Mouse (Mus musculus): ENCODE measurements around the gene Golt1a.

The Golt1a gene

GRCm38 (mm10) chr1:133309652-133310267 is at the start of gene Golt1a:
Golt1a (plus strand) TSS chr1:133309800.
- DNase-seq (ENCODE audit: extremely low read depth, low read depth, low spot score): no peak

- no peak for DNase-seq (ENCODE audit: extremely low read depth, low read depth, low spot score)
Observed at GRCm38 (mm10) chr1:133262628-133263027, 47.0 kb upstream of the Golt1a start.

GRCm38 (mm10) chr1:133263134-133263533 is 46.5 kb upstream of the Golt1a start:
- DNase-seq (ENCODE audit: extremely low read depth, low read depth, low spot score): no peak

- no peak for DNase-seq (ENCODE audit: extremely low read depth, low read depth, low spot score)
Observed at GRCm38 (mm10) chr1:133264367-133264766, 45.2 kb upstream of the Golt1a start.

- no peak for DNase-seq (ENCODE audit: extremely low read depth, low read depth, low spot score)
Observed at GRCm38 (mm10) chr1:133265114-133265766, 44.4 kb upstream of the Golt1a start.

GRCm38 (mm10) chr1:133267094-133267493 is 42.5 kb upstream of the Golt1a start:
- DNase-seq (ENCODE audit: extremely low read depth, low read depth, low spot score): no peak

- DNase-seq (ENCODE audit: extremely low read depth, low read depth, low spot score): no peak
Observed at GRCm38 (mm10) chr1:133267813-133268492, 41.6 kb upstream of the Golt1a start.

GRCm38 (mm10) chr1:133268503-133268902 is 41.1 kb upstream of the Golt1a start:
- DNase-seq (ENCODE audit: extremely low read depth, low read depth, low spot score): no peak

GRCm38 (mm10) chr1:133270336-133270735 is 39.3 kb upstream of the Golt1a start:
- no peak for DNase-seq (ENCODE audit: extremely low read depth, low read depth, low spot score)

GRCm38 (mm10) chr1:133274163-133274562 is 35.4 kb upstream of the Golt1a start:
- DNase-seq (ENCODE audit: extremely low read depth, low read depth, low spot score): no peak

- DNase-seq (ENCODE audit: extremely low read depth, low read depth, low spot score): no peak
Observed at GRCm38 (mm10) chr1:133276983-133277382, 32.6 kb upstream of the Golt1a start.

GRCm38 (mm10) chr1:133278539-133278938 is 31.1 kb upstream of the Golt1a start:
- DNase-seq (ENCODE audit: extremely low read depth, low read depth, low spot score): no peak

- DNase-seq (ENCODE audit: extremely low read depth, low read depth, low spot score): no peak
Observed at GRCm38 (mm10) chr1:133278946-133279631, 30.5 kb upstream of the Golt1a start.

GRCm38 (mm10) chr1:133279632-133280093 is 29.9 kb upstream of the Golt1a start:
- DNase-seq (ENCODE audit: extremely low read depth, low read depth, low spot score): no peak

- DNase-seq (ENCODE audit: extremely low read depth, low read depth, low spot score): no peak
Observed at GRCm38 (mm10) chr1:133280537-133280936, 29.1 kb upstream of the Golt1a start.

GRCm38 (mm10) chr1:133285907-133286306 is 23.7 kb upstream of the Golt1a start:
- no peak for DNase-seq (ENCODE audit: extremely low read depth, low read depth, low spot score)

GRCm38 (mm10) chr1:133287051-133287450 is 22.5 kb upstream of the Golt1a start:
- DNase-seq (ENCODE audit: extremely low read depth, low read depth, low spot score): no peak

GRCm38 (mm10) chr1:133287880-133288279 is 21.7 kb upstream of the Golt1a start:
- DNase-seq (ENCODE audit: extremely low read depth, low read depth, low spot score): no peak

GRCm38 (mm10) chr1:133291888-133292287 is 17.7 kb upstream of the Golt1a start:
- DNase-seq (ENCODE audit: extremely low read depth, low read depth, low spot score): no peak

GRCm38 (mm10) chr1:133292608-133293007 is 17.0 kb upstream of the Golt1a start:
- DNase-seq (ENCODE audit: extremely low read depth, low read depth, low spot score): no peak

- no peak for DNase-seq (ENCODE audit: extremely low read depth, low read depth, low spot score)
Observed at GRCm38 (mm10) chr1:133296376-133296775, 13.2 kb upstream of the Golt1a start.

Data from fat pad, adult 2 months (tissue).